Mouse (Mus musculus) brain, embryonic 14.5 days (tissue): ENCODE measurements around the gene Chsy1.

Source experiments
- CTCF ChIP-seq: fragments of 200-500 bp; IDR thresholded peaks from 2 replicates; pipeline ENCODE4 v1.5.1; 2012; ENCODE audit warnings: inconsistent platforms, mild to moderate bottlenecking, moderate library complexity, borderline replicate concordance; ENCODE audit not compliant: insufficient read depth, insufficient read length; ENCODE audit errors: extremely low read depth
- POLR2A ChIP-seq: fragments of 200-500 bp; IDR thresholded peaks from 2 replicates; pipeline ENCODE4 v1.6.1; 2012; ENCODE audit warnings: mild to moderate bottlenecking, inconsistent platforms, borderline replicate concordance; ENCODE audit not compliant: poor library complexity, insufficient read depth, insufficient read length, severe bottlenecking; ENCODE audit errors: extremely low read depth

DNA sequence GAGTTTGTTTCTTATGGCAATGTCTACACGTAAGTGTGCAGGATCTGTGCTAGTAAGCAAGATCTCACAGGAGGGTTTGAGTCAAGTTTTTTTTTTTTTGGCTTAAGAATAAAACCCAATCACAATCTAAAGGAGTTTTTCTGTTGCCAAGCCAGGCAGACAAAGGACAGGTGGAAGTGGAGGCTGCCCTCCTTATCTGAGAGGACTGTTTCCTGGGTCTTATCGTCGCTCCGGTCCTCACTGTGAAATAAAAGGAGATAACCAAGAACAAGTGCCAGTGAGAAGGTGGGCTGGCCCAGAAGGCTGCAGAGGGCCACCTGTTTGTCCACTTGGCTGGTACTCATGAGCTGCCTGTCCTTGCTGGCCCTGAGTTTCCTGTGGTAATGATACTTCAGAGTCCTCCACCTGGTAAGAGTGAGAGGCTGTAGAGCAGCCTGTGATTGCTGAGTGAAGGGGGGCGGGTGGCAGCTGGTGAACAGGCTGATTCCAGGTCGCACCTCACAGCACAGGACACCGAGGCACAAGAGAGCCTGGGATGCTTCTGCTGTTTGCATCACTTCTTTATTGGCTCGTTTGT lies 7.7 kb downstream of the Chsy1 start:
- no peak for TF ChIP-seq POLR2A
- no peak for TF ChIP-seq CTCF
